In the genomic region with DNA sequence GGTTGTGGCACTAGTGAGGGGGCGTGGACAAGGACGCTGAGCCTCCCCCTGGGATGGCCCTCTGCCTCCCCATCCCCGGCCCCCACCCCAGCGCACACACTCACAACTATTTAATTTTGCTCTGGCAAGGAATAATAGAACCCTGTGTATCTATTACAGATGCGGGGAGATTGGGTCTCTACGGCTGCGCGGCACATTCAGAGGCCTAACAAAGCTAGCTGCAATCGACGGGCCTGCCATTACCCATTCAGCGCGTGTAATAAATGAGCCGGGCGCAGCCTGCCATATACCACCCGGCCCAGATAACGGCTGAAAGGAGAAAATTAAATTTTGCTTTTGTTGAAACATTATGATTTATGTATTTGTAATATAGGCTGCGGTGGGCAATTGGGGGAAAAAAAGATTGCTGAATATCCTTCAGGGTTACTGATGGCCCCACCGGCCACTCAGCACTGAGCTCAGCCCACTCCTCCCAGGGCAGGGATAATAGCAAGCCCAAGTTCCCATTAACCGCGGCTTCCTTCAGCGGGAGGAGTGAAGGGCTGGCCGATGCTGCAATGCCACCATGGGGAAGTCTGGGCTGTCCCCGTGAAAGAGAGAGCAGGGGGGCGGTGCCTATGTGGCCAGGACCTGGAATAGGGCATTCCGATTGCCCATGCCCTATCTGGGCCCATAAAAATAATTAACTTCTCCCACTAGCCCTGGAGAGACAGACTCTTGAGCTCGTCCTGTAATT, we compare ENCODE assay signal across 20 mouse cellular contexts. TPM values are rescaled to one million over a fixed set of nuclear protein-coding genes. Genes with fewer than 3 reads are reported as not detected.
DNase-seq lines count a peak whose midpoint lies in the region; ATAC-seq lines count a peak whose summit lies in the region.
"Had no signal": no experiment of that assay in that cellular context is flagged by ENCODE, and none has a peak within 500 bp of the region (broad histone marks: within the 10 kb centered on the region; RNA-seq: fewer than 3 reads in every experiment).

No protein-coding gene starts in this region.

- no peak for DNase-seq in kidney, adult 18-20 months
- peak; percentile 32 for DNase-seq in forebrain, embryonic 14.5 days (ENCODE audit: low spot score)
- DNase-seq in hindbrain, embryonic 14.5 days (ENCODE audit: low spot score) = peak; percentile 35
- peak; percentile 49 for DNase-seq in midbrain, embryonic 14.5 days
- DNase-seq in adrenal gland, adult 8-10 months = no peak
- DNase-seq in thymus, postnatal 14 days = no peak
- DNase-seq in cerebellum, postnatal 10 days = no peak
- DNase-seq: adrenal gland, adult 2 months; cerebellum, postnatal 25 days; heart, adult 11 months; kidney, adult 11 months; right cerebral cortex, postnatal 14 days; thymus, adult 2 months had no signal

- H3K4me2 ChIP-seq in kidney, embryonic 14.5 days (replicated peaks; ENCODE audit: low read depth, low read length) = no peak overlapping the region
- H3K4me2 ChIP-seq in forebrain, embryonic 14.5 days (ENCODE audit: low read length) = no peak overlapping the region
- no peak overlapping the region for H3K4me2 ChIP-seq in hindbrain, embryonic 14.5 days (replicated peaks)
- H3K4me2 ChIP-seq in midbrain, embryonic 14.5 days (ENCODE audit: low read length) = no peak overlapping the region
- H3K4me2 ChIP-seq: embryonic facial prominence, embryonic 15.5 days; liver, embryonic 12.5 days had no signal

- 42% methylated on average over 26 of the region's 26 CpGs for WGBS in kidney, embryonic 14.5 days
- 51% methylated on average over 26 of the region's 26 CpGs for WGBS in forebrain, embryonic 14.5 days
- 29% methylated on average over 26 of the region's 26 CpGs for WGBS in hindbrain, embryonic 14.5 days
- WGBS in midbrain, embryonic 14.5 days = 53% methylated on average over 26 of the region's 26 CpGs

- H3K27ac ChIP-seq in kidney, embryonic 14.5 days (ENCODE audit: low read depth, low read length) = no peak overlapping the region
- no peak overlapping the region for H3K27ac ChIP-seq in forebrain, embryonic 14.5 days (ENCODE audit: low read depth, low read length)
- H3K27ac ChIP-seq in hindbrain, embryonic 14.5 days = peak overlapping the region; percentile 65; the same call in 1 of the 2 replicates
- H3K27ac ChIP-seq in midbrain, embryonic 14.5 days (replicated peaks; ENCODE audit: low read depth, low read length) = peak overlapping the region; percentile 32; the same call in 1 of the 2 replicates
- H3K27ac ChIP-seq: embryonic facial prominence, embryonic 15.5 days; liver, embryonic 12.5 days had no signal

- peak; percentile 55 for ATAC-seq in kidney, embryonic 14.5 days (ENCODE audit: low FRiP score, low TSS enrichment)
- 0 out of 2 replicates have a peak, but pooled peaks have one; percentile 50 for ATAC-seq in forebrain, embryonic 14.5 days
- ATAC-seq in hindbrain, embryonic 14.5 days (ENCODE audit: low FRiP score) = peak; percentile 73
- ATAC-seq in midbrain, embryonic 14.5 days (ENCODE audit: low FRiP score, low TSS enrichment) = no peak
- ATAC-seq: liver, embryonic 12.5 days; lung, postnatal 0 days had no signal

- no peaks in the 10 kb centered on the region for H3K9me3 ChIP-seq in kidney, embryonic 14.5 days (ENCODE audit: control insufficient read depth, low read length)
- H3K9me3 ChIP-seq in forebrain, embryonic 14.5 days (replicated peaks; ENCODE audit: control insufficient read depth, low read length) = no peaks in the 10 kb centered on the region
- no peaks in the 10 kb centered on the region for H3K9me3 ChIP-seq in hindbrain, embryonic 14.5 days (ENCODE audit: control insufficient read depth, low read length)
- H3K9me3 ChIP-seq in midbrain, embryonic 14.5 days (ENCODE audit: control insufficient read depth, low read length) = no peaks in the 10 kb centered on the region
- H3K9me3 ChIP-seq: embryonic facial prominence, embryonic 15.5 days; liver, embryonic 12.5 days had no signal

- H3K4me3 ChIP-seq in kidney, embryonic 14.5 days (ENCODE audit: low read length) = no peak overlapping the region
- no peak overlapping the region for H3K4me3 ChIP-seq in forebrain, embryonic 14.5 days (ENCODE audit: low read depth, low read length)
- no peak overlapping the region for H3K4me3 ChIP-seq in hindbrain, embryonic 14.5 days (replicated peaks; ENCODE audit: low read length)
- H3K4me3 ChIP-seq in midbrain, embryonic 14.5 days (replicated peaks; ENCODE audit: low read depth, low read length) = no peak overlapping the region
- H3K4me3 ChIP-seq: embryonic facial prominence, embryonic 15.5 days; liver, embryonic 12.5 days had no signal

- H3K4me1 ChIP-seq in kidney, embryonic 14.5 days (ENCODE audit: control insufficient read depth, insufficient read depth, low read length) = 0 out of 2 replicates have a peak, but pooled peaks cover 5% of the 10 kb centered on the region
- no peaks in the 10 kb centered on the region for H3K4me1 ChIP-seq in forebrain, embryonic 14.5 days (ENCODE audit: control insufficient read depth, insufficient read depth, low read length)
- peaks cover 4% of the 10 kb centered on the region; the same call in 1 of the 2 replicates for H3K4me1 ChIP-seq in hindbrain, embryonic 14.5 days (replicated peaks; ENCODE audit: control insufficient read depth, insufficient read depth, low read length)
- H3K4me1 ChIP-seq in midbrain, embryonic 14.5 days (ENCODE audit: control insufficient read depth, insufficient read depth, low read length) = peaks cover 6% of the 10 kb centered on the region
- H3K4me1 ChIP-seq: embryonic facial prominence, embryonic 15.5 days; liver, embryonic 12.5 days had no signal

- peaks cover 9% of the 10 kb centered on the region for H3K27me3 ChIP-seq in kidney, embryonic 14.5 days (ENCODE audit: control insufficient read depth, insufficient read depth, low read length)
- no peaks in the 10 kb centered on the region for H3K27me3 ChIP-seq in forebrain, embryonic 14.5 days (replicated peaks; ENCODE audit: control insufficient read depth, insufficient read depth, low read length)
- H3K27me3 ChIP-seq in hindbrain, embryonic 14.5 days (ENCODE audit: control insufficient read depth, insufficient read depth, low read length) = 0 out of 2 replicates have a peak, but pooled peaks cover 4% of the 10 kb centered on the region
- H3K27me3 ChIP-seq in midbrain, embryonic 14.5 days (ENCODE audit: control insufficient read depth, insufficient read depth, low read length) = no peaks in the 10 kb centered on the region
- H3K27me3 ChIP-seq: embryonic facial prominence, embryonic 15.5 days had no signal

- no peaks in the 10 kb centered on the region for H3K36me3 ChIP-seq in kidney, embryonic 14.5 days (ENCODE audit: control insufficient read depth, insufficient read depth, low read length)
- H3K36me3 ChIP-seq in forebrain, embryonic 14.5 days (ENCODE audit: control insufficient read depth, insufficient read depth, low read length) = no peaks in the 10 kb centered on the region
- H3K36me3 ChIP-seq in hindbrain, embryonic 14.5 days (replicated peaks; ENCODE audit: control insufficient read depth, insufficient read depth) = no peaks in the 10 kb centered on the region
- H3K36me3 ChIP-seq in midbrain, embryonic 14.5 days (ENCODE audit: control insufficient read depth, insufficient read depth, low read length) = no peaks in the 10 kb centered on the region
- H3K36me3 ChIP-seq: embryonic facial prominence, embryonic 15.5 days; liver, embryonic 12.5 days had no signal

- H3K9ac ChIP-seq in kidney, embryonic 14.5 days (ENCODE audit: low read depth, low read length) = no peak overlapping the region
- H3K9ac ChIP-seq in forebrain, embryonic 14.5 days (ENCODE audit: low read length) = no peak overlapping the region; the same call in 1 of the 2 replicates
- no peak overlapping the region for H3K9ac ChIP-seq in hindbrain, embryonic 14.5 days
- H3K9ac ChIP-seq in midbrain, embryonic 14.5 days (replicated peaks; ENCODE audit: low read length) = no peak overlapping the region
- H3K9ac ChIP-seq: embryonic facial prominence, embryonic 15.5 days; liver, embryonic 12.5 days had no signal

RNA-seq across cellular contexts. Expression of gene Nkx1-1, which starts 47.0 kb away (rescaled TPM):
- not detected in 2 replicates for polyA plus RNA-seq in kidney, embryonic 14.5 days (2014; fragmentation: Nextera tagmentation; extraction: Ambion mirVana)
- not detected in 2 replicates for polyA plus RNA-seq in forebrain, embryonic 14.5 days (2014; fragmentation: Nextera tagmentation; extraction: Ambion mirVana)
- polyA plus RNA-seq in hindbrain, embryonic 14.5 days (2014; fragmentation: Nextera tagmentation; extraction: Ambion mirVana) = 0.80 and 0.96 TPM in 2 replicates
- 0.49 and 0.70 TPM in 2 replicates for polyA plus RNA-seq in midbrain, embryonic 14.5 days (2014; fragmentation: Nextera tagmentation; extraction: Ambion mirVana)
- total RNA-seq in adrenal gland, adult 8-10 months (2022) = not detected
- total RNA-seq: adrenal gland, adult 2 months; layer of hippocampus, adult 8-10 months; left cerebral cortex, postnatal 25 days had no signal
- polyA plus RNA-seq: adrenal gland, adult 2 months; embryonic facial prominence, embryonic 15.5 days; heart, postnatal 0 days; liver, embryonic 12.5 days; lung, postnatal 0 days; thymus, adult 2 months had no signal

Comparison
In these comparisons a context has a peak if more than half of its experiments do, and no peak if none do; other contexts are left out.
1. H3K27ac ChIP-seq: peak in hindbrain, embryonic 14.5 days (single experiment) and midbrain, embryonic 14.5 days (single experiment); none in kidney, embryonic 14.5 days (single experiment) and forebrain, embryonic 14.5 days (single experiment).
2. DNase-seq: peak in forebrain, embryonic 14.5 days (single experiment), hindbrain, embryonic 14.5 days (single experiment) and midbrain, embryonic 14.5 days (single experiment); none in kidney, adult 18-20 months (single experiment), adrenal gland, adult 8-10 months (single experiment), thymus, postnatal 14 days (single experiment) and cerebellum, postnatal 10 days (0 of 2).